Mouse (Mus musculus) liver, embryonic 11.5 days (tissue): ENCODE measurements around the gene Gas2. TPM values are rescaled to one million over a fixed set of nuclear protein-coding genes. Genes with fewer than 3 reads are reported as not detected.

Source experiments
- ATAC-seq: fragments of 200-750 bp; cut with Nextera tagmentation; replicated peaks from 2 replicates; pipeline ENCODE4 v1.8.0; 2017; ENCODE audit warnings: moderate number of reproducible peaks, mild to moderate bottlenecking, moderate TSS enrichment, moderate library complexity; ENCODE audit not compliant: low FRiP score
- DNase-seq: peaks from one replicate; pipeline ENCODE4 v3.0.0-alpha.2; 2017; ENCODE audit warnings: low spot score
- H3K27ac ChIP-seq: fragments of 300-500 bp; sonication (generic); 2 replicates; pipeline ENCODE4 v1.5.1; 2014; ENCODE audit warnings: mild to moderate bottlenecking, low read depth, low read length, control low read depth
- H3K27me3 ChIP-seq: fragments of 300-500 bp; sonication (generic); replicated peaks from 2 replicates; pipeline ENCODE4 v1.6.1; 2014; ENCODE audit warnings: low read length, mixed read lengths; ENCODE audit not compliant: control insufficient read depth, insufficient read depth
- H3K36me3 ChIP-seq: fragments of 300-500 bp; sonication (generic); 2 replicates; pipeline ENCODE4 v1.6.1; 2014; ENCODE audit warnings: mild to moderate bottlenecking, low read length, moderate library complexity, mixed read lengths; ENCODE audit not compliant: control insufficient read depth, insufficient read depth
- H3K4me1 ChIP-seq: fragments of 300-500 bp; sonication (generic); replicated peaks from 2 replicates; pipeline ENCODE4 v1.6.1; 2014; ENCODE audit warnings: low read length, mixed read lengths; ENCODE audit not compliant: control insufficient read depth, insufficient read depth
- H3K4me2 ChIP-seq: fragments of 300-500 bp; sonication (generic); 2 replicates; pipeline ENCODE4 v1.6.1; 2014; ENCODE audit warnings: mild to moderate bottlenecking, control low read depth, moderate library complexity
- H3K4me3 ChIP-seq: fragments of 300-500 bp; sonication (generic); 2 replicates; pipeline ENCODE4 v1.5.1; 2014; ENCODE audit warnings: low read depth, low read length, control low read depth
- H3K9ac ChIP-seq: fragments of 300-500 bp; sonication (generic); 2 replicates; pipeline ENCODE4 v1.6.1; 2014; ENCODE audit warnings: low read depth, low read length, control low read depth
- H3K9me3 ChIP-seq: fragments of 300-500 bp; sonication (generic); 2 replicates; pipeline ENCODE4 v1.6.1; 2016; ENCODE audit warnings: low read length, inconsistent platforms, mixed read lengths; ENCODE audit not compliant: control insufficient read depth
- WGBS: fragments of 180-500 bp; shearing (Covaris S2); extraction: QIAGEN DNeasy Blood & Tissue Kit; methylation state at CpG from one replicate; pipeline ENCODE4 v1.1.7; 2014; 5-methylcytosine and 5-hydroxymethylcytosine counted together
- polyA plus RNA-seq: library from polyadenylated mRNA; unstranded; fragments of >200 nt; fragmentation: Nextera tagmentation; extraction: Ambion mirVana; gene quantifications from 2 replicates; pipeline ENCODE4 v1.2.1, GENCODE M21; 2014

Gas2 gene
- polyA plus RNA-seq, 1 experiment from 2014 or later = 13.3 TPM

- DNase-seq (no peak), ATAC-seq (no peak)
- Histone ChIP-seq H3K4me3 (no peak overlapping the region), H3K27ac (no peak overlapping the region), H3K9me3 (no peaks in the 10 kb centered on the region), H3K9ac (no peak overlapping the region), H3K4me2 (no peak overlapping the region), H3K36me3 (no peaks in the 10 kb centered on the region), H3K4me1 (no peaks in the 10 kb centered on the region), H3K27me3 (no peaks in the 10 kb centered on the region)
- 83% methylated on average over 7 of the region's 7 CpGs for WGBS
Observed at GRCm38 (mm10) chr7:51840515-51840914, 21.3 kb upstream of the Gas2 start.

DNA sequence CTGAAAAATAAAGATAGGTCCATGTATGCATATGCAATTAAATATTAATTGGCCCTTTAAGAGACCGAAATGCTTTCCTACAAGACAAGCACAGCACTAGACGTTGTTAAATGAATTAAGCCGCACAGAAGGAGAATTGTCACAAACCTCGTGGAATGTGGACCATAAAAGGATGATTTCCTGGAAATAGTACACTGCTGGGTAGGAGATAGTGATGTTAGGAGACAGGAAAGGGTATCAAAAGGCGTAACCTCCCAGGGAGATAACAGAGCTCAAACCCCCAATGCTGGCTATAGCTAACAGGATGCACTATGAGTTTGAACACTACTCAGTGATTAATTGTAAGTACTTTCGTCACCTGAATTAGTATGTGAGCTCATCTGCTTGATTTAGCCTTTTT, 10.9 kb upstream of the Gas2 start:
- Histone ChIP-seq H3K36me3 (no peaks in the 10 kb centered on the region), H3K27me3 (no peaks in the 10 kb centered on the region), H3K27ac (no peak overlapping the region), H3K4me3 (no peak overlapping the region), H3K9me3 (no peaks in the 10 kb centered on the region), H3K4me1 (0 out of 2 replicates have a peak, but pooled peaks cover 2% of the 10 kb centered on the region), H3K9ac (no peak overlapping the region), H3K4me2 (no peak overlapping the region)
- DNase-seq = no peak
- WGBS = 57% methylated on average over 6 of the region's 6 CpGs
- peak; percentile 74 for ATAC-seq

- no peak for ATAC-seq
Observed at GRCm38 (mm10) chr7:51851890-51852507, 9.8 kb upstream of the Gas2 start.

GRCm38 (mm10) chr7:51862097-51862492, 280 bp downstream of the Gas2 start, which contains the start of gene Fancf:
TSS of gene Fancf (minus strand) at chr7:51862267.
- peak within 1 kb of the TSS; percentile 97 for H3K27ac ChIP-seq
- H3K4me3 ChIP-seq = peak within 1 kb of the TSS; percentile 78
- H3K36me3 ChIP-seq = peaks cover 7% of the 10 kb centered on the region
- no peaks in the 10 kb centered on the region for H3K27me3 ChIP-seq
- WGBS = under 1% methylated on average over 43 of the region's 43 CpGs
- H3K4me1 ChIP-seq = peaks cover 15% of the 10 kb centered on the region; the same call in 1 of the 2 replicates
- H3K9ac ChIP-seq = peak within 1 kb of the TSS; percentile 95
- DNase-seq (peak; percentile 93), ATAC-seq (peak; percentile 97)
- peak within 1 kb of the TSS; percentile 89 for H3K4me2 ChIP-seq
- no peaks in the 10 kb centered on the region for H3K9me3 ChIP-seq

More at GRCm38 (mm10) chr7:51851890-51852507, 9.8 kb upstream of the Gas2 start:
- H3K9me3 ChIP-seq = no peaks in the 10 kb centered on the region
- no peaks in the 10 kb centered on the region for H3K27me3 ChIP-seq
- WGBS = 90% methylated on average over 5 of the region's 5 CpGs
- no peak overlapping the region for H3K4me2 ChIP-seq
- H3K27ac ChIP-seq = no peak overlapping the region
- DNase-seq = no peak
- 0 out of 2 replicates have a peak, but pooled peaks cover 2% of the 10 kb centered on the region for H3K4me1 ChIP-seq
- no peak overlapping the region for H3K9ac ChIP-seq
- H3K4me3 ChIP-seq = no peak overlapping the region
- H3K36me3 ChIP-seq = no peaks in the 10 kb centered on the region

DNA sequence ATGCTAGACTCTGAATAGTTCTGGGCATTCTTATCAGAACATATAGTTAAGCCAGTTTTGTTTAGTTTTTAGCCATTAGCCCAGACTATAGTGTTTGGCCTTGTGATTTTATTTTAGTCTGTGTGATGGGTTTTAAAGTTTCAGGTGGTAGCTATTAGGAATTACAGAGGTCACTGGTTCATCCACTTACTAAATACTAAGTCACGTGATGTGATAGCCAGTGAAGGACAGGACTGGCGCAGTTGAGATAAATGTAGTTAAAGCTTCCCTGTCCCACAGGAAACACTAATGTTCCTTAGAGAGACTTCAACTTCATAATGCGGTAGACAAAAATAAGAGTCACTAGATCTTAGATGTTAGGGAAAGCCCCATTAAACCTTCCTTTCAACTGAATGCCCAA, 1.0 kb downstream of the Gas2 start:
- H3K9ac ChIP-seq = peak overlapping the region; percentile 95
- H3K4me2 ChIP-seq = peak overlapping the region; percentile 82
- H3K4me3 ChIP-seq = peak overlapping the region; percentile 78
- peaks cover 15% of the 10 kb centered on the region; the same call in 1 of the 2 replicates for H3K4me1 ChIP-seq
- no peak for ATAC-seq
- no peak for DNase-seq
- no peaks in the 10 kb centered on the region for H3K27me3 ChIP-seq
- H3K9me3 ChIP-seq = no peaks in the 10 kb centered on the region
- 48% methylated on average over 3 of the region's 3 CpGs for WGBS
- H3K36me3 ChIP-seq = peaks cover 7% of the 10 kb centered on the region
- peak overlapping the region; percentile 97; the same call in 1 of the 2 replicates for H3K27ac ChIP-seq

DNA sequence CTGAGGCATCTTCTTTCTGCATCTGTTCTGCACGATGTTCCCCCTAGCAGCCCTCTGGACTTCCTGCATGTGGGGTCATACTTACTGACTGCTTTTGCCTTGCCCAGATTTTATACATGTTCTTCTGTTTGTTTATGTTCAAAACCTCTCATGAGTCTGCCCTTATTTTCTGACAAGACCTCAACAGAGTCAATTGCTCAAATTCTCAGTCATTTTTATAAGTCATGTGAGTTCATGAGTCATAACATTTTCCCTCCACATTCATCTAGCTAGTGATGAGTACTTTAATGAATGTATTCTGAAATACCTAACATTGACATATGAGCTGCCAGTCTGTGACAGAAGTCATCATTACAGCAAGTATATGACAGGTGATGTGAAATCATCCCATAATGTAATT, 3.5 kb downstream of the Gas2 start:
- ATAC-seq (no peak), DNase-seq (no peak)
- H3K9me3 ChIP-seq = no peaks in the 10 kb centered on the region
- no peak overlapping the region for H3K4me3 ChIP-seq
- peaks cover 11% of the 10 kb centered on the region; the same call in 1 of the 2 replicates for H3K4me1 ChIP-seq
- 0 out of 2 replicates have a peak, but pooled peaks cover 2% of the 10 kb centered on the region for H3K36me3 ChIP-seq
- H3K9ac ChIP-seq = no peak overlapping the region
- H3K27ac ChIP-seq = no peak overlapping the region
- H3K27me3 ChIP-seq = no peaks in the 10 kb centered on the region
- WGBS = 83% methylated on average over 1 of the region's 1 CpGs
- no peak overlapping the region for H3K4me2 ChIP-seq

DNA sequence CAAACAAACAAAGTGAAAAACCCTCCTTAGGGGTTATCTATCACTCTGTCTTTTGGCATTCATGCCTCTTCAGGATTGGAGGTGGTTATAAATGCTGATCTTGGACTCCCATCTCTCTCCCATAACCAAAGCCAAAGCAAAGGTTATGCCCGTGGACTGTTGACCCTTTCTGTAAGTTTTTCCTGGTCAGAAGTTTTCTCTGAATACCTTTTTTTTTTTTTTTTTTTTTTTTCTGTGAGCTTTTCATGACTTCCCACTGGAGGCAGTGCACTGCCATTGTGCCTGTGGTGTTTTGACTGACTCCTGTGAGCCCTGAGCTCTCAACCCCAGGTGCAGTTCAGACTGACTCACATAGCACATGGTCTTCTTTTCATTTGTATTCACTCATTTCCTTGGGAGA, 6.2 kb downstream of the Gas2 start:
- 81% methylated on average over 1 of the region's 1 CpGs for WGBS
- Histone ChIP-seq H3K4me1 (peaks cover 4% of the 10 kb centered on the region; the same call in 1 of the 2 replicates), H3K4me3 (no peak overlapping the region), H3K27me3 (no peaks in the 10 kb centered on the region), H3K9me3 (no peaks in the 10 kb centered on the region), H3K36me3 (0 out of 2 replicates have a peak, but pooled peaks cover 2% of the 10 kb centered on the region), H3K4me2 (no peak overlapping the region), H3K9ac (no peak overlapping the region), H3K27ac (no peak overlapping the region)
- no peak for DNase-seq
- no peak for ATAC-seq

GRCm38 (mm10) chr7:51872041-51872440, 10.2 kb downstream of the Gas2 start:
- Histone ChIP-seq H3K9me3 (no peaks in the 10 kb centered on the region), H3K27ac (no peak overlapping the region), H3K9ac (no peak overlapping the region), H3K36me3 (no peaks in the 10 kb centered on the region), H3K4me3 (no peak overlapping the region), H3K27me3 (no peaks in the 10 kb centered on the region), H3K4me2 (no peak overlapping the region), H3K4me1 (no peaks in the 10 kb centered on the region)
- ATAC-seq = no peak
- WGBS = 80% methylated on average over 1 of the region's 1 CpGs
- no peak for DNase-seq

DNA sequence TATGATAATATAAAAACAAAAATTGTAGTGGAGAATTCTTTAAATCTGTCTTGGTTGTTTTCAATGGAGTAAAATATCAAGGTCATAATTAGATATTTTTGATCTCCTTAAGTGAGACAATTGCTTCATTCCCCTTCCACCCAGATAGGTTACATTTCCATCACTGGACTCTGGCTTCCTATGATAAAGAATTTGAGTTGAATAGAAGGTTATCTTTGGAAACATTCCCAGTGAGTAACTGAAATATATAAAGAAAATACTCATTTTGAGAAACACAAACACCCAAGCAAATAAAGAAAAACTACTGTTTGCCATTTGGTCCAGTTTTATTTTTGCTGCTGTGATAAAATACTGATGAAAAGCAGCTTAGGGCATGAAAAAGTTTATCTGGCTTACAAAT, 10.8 kb downstream of the Gas2 start:
- H3K9me3 ChIP-seq = no peaks in the 10 kb centered on the region
- no peak overlapping the region for H3K4me3 ChIP-seq
- H3K4me1 ChIP-seq = no peaks in the 10 kb centered on the region
- no peak for ATAC-seq
- H3K36me3 ChIP-seq = no peaks in the 10 kb centered on the region
- DNase-seq = no peak
- no peak overlapping the region for H3K27ac ChIP-seq
- no peak overlapping the region for H3K9ac ChIP-seq
- no peak overlapping the region for H3K4me2 ChIP-seq
- H3K27me3 ChIP-seq = no peaks in the 10 kb centered on the region
